Mouse (Mus musculus) heart, adult 2 months (tissue): Measurements from ENCODE around the gene Klk1.

Experiments
- CTCF ChIP-seq: fragments of 200-600 bp; IDR thresholded peaks from 2 replicates; pipeline ENCODE4 v1.8.1; 2022; ENCODE audit warnings: antibody characterized with exemption, mild to moderate bottlenecking, moderate library complexity
- EP300 ChIP-seq: fragments of 200-500 bp; IDR thresholded peaks from 2 replicates; pipeline ENCODE4 v1.6.1; 2011; ENCODE audit warnings: low read depth, low read length, control low read depth; ENCODE audit not compliant: insufficient read depth

DNA sequence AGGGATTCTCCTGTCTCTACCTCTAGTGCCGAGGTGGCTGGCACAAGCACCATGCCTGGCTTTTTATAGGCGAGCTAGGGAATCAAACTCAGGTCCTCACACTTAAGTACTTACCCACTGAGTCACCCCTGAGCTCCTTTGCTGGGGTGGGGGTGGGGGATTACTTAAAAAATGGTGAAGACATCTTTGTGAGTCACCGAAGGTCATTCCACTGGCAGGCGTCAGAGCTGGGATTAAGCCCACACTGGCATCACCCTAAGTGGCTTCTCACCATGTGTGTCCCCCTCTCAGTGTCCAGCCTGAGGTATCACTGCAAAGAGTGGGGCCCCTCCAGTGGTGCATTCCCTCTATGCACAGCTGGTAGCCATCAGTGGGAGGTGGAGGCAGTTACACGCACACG lies 35.2 kb downstream of the Klk1 start:
- no peak for TF ChIP-seq EP300
- TF ChIP-seq CTCF = no peak
